Mouse (Mus musculus) urinary bladder, postnatal 14 days (tissue): ENCODE measurements around the gene Gse1.

Experiments used
- DNase-seq: peaks from one replicate; pipeline ENCODE4 v3.0.0; 2021; ENCODE audit warnings: low spot score

Gse1 gene

DNA sequence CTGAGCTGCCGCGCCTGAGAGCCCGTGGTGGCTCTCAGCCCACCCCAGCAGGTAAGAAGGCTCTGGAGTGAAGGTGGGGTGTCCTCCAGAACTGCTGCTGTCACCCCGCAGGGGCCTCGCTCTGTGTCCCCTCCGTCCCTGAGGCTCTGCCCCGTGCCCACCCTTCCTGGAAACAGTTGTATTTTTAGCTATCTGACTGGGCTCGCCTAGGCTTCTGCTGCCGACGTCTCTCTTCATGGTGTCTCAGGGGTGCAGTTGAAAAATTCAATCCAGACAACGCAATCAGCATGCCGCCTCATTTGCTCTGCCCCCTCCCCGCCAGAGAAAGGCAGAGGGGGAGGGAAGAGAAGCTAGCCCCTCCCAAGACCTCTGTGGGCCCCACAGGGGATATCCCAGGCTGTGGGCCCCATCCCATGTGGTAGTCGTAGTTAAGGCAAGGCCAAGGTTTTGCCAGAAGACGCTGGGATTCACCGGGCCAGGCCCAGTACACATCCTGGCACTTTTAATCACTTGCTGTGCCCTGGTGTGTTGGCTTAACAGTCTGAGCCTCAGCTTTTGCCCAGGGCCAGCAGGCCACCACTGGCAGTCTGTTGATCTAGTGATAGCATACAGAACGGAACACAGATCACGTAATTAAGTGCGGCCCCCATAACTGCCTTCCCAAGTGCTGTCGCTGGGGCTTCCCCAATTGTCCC, 328.1 kb downstream of the Gse1 start:
- DNase-seq: no peak

DNA sequence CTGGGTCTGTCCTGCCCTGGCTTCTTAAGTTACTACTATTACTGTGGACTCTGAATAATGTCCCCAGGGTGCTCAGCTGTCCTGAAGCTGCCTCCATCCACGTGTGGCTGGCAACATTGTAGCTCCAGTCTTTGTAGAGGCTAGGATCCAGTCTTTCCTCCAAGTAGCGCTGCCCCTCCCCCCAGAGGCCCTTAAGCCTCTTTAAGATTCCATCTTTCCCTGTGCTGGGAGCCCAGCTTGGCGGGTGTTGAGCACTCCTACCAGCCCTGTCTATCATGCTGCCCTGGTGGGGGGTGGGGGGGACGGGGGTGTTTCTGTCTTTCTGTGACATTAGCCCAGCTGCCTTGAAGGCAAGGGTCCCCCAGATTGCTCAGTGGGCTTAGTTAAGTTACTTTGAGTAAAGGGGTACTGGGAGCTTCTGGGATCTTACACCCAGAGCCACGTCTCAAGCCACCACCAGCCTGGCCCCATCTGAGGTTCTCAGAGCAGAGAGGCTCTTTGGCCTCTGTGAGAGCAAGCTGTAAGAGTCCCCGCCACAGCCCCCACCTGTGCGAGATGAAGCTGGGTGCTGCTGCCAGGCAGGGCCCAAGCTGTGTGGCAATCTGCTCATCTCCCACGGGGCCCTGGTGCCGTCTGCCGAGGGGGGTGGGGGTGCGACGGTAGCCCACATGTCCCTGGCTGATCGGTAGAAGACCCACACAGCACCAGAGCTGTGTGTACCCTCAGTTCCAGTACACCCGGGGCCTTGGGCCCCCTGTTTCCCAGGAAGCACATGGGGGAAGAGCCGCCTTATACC, 329.1 kb downstream of the Gse1 start:
- DNase-seq: no peak

GRCm38 (mm10) chr8:120558162-120558561, 329.9 kb downstream of the Gse1 start:
- no peak for DNase-seq

GRCm38 (mm10) chr8:120559654-120560053, 331.4 kb downstream of the Gse1 start:
- DNase-seq: no peak

- DNase-seq: no peak
Observed at GRCm38 (mm10) chr8:120560535-120560934, 332.3 kb downstream of the Gse1 start.

DNA sequence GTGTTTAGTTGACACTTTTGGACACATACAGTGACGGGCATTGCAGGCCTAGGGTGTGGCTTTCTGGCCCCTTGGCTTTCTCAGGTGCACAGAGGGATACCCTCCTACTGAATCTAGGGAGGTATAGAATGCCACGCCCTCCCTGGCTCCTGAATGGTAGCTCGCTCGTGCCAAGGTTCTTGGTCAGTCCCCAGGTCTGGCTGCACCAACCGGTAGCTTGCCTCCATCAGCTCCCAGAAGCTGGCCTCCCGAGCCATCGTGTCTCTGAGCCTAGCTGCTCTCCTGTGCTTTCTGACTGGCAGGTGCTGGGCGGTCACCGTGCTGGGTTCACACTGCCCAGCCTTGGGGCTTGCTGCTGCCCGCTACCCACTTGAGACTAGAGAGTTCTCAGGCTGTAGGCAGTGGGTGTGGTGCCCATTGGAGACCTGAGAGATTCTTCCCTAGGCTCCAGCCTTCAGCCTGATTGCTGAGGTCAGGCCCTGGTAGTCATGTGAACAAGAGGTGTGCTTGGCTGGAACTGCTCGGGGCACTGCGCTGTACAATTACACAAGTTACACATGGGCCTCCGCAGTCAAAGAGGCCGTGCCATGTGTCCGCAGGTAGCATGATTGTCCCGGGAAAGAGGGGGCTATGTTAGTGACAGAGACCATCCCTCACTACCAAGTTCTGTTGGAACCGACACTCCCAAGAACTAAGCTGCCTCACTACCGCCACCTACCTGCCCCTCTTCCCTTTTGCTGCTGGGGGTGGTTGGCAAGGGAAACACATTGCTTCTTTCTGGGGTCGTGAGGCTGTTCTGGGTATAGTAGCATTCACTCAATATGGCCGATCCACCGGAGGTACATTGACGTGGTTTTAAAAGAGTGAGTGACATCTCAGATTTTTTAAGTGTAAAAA, 333.5 kb downstream of the Gse1 start:
- no peak for DNase-seq

DNA sequence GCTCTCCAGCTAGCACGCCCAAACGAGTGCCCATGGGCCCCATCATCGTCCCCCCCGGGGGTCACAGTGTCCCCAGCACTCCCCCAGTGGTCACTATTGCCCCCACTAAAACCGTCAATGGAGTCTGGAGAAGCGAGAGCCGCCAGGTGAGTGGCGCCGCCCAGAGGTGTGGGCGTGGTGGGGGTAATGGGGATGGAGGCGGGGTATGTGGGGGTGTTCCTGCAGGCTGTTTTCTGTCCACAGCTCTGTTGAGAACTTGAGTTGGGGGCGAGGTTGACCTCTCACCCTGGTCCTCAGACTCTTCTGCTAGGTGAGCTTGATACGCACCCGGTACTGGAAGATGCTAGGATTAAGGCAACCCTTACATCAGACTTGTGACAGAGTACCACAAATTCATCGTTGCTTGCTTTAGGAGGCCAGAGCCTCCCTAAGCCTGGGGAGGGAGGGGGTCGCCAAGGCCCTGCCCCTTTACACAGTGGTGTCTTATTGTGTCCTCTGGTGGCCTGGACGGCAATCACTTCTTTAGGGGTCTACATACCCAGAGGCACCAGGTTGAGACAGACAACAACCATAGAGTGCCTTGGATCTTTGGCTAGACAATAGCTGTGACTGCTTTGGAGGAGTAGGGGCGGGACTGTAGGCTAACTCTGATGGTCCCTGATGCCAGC, 334.6 kb downstream of the Gse1 start:
- no peak for DNase-seq

- no peak for DNase-seq
Observed at GRCm38 (mm10) chr8:120563348-120563724, 335.1 kb downstream of the Gse1 start.

GRCm38 (mm10) chr8:120563851-120564837, 335.9 kb downstream of the Gse1 start:
- peak; percentile 85 for DNase-seq

DNA sequence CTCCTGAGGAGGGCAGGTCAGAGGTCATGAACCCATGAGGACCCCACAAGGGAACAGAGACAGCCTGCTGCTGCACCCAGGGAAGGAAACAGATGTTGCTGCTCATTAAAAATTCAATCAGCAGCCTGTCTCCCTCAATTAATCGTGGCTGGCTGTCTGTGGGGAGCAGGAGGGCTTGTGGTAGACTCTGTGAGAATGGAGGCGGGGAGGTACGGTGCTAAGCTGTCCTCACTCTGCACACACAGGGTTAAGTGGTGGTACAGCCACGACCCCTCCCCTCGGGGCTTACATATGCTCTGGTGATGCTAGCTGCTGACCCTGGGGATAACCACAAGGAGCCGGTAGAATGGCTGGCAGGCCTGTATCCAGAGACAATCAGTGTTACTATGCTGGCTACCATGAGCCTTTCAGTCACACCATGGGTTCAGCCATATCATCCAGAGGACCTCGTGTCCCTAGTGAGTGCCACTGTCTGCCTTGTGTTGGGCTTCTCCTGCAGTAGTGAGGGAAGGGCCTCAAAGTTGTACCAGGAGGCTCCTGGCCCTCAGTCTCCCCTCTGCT, 337.0 kb downstream of the Gse1 start:
- DNase-seq: no peak

- DNase-seq: no peak
Observed at GRCm38 (mm10) chr8:120566681-120567080, 338.4 kb downstream of the Gse1 start.

DNA sequence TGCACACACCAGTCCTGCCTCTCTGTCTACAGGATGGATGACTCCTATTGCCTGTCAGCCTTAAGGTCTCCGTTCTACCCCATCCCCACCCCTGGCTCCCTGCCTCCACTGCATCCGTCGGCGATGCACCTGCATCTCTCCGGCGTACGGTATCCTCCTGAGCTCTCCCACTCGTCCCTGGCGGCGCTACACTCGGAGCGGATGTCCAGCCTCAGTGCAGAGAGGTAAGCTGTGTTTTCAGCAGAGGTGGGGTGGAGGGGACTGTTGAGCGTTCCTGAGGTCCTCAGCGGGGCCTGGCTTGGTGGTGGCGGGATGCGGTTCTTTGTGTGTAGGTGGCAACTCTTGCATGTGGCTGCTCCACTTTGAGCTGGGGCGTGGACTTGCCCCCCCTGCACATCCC, 339.5 kb downstream of the Gse1 start:
- DNase-seq: no peak

DNA sequence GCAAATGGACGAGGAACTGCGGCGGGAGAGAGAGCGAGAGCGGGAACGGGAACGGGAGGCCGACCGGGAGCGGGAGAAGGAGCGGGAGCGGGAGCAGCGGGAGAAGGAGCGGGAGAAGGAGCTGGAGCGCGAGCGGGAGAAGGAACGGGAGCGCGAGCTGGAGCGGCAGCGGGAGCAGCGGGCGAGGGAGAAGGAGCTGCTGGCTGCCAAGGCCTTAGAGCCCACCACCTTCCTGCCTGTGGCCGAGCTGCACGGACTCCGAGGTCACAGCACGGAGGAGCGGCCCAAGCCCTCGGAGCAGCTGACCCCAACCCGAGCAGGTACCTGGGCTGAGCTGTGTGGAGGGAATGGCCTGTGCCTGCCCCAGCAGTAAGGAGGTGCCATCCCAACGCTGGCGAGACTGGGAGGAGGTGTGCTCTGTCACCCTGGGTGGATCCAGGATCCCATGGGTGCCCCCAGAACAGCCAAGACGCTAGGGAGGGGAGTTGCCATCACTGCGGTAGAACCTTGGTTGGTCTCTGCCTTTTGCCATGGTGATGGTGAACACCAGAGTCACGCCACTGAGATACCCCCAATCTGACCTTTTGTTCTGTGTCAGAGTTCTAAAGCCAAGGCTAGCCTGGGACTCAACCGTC, 340.0 kb downstream of the Gse1 start:
- DNase-seq: no peak

DNA sequence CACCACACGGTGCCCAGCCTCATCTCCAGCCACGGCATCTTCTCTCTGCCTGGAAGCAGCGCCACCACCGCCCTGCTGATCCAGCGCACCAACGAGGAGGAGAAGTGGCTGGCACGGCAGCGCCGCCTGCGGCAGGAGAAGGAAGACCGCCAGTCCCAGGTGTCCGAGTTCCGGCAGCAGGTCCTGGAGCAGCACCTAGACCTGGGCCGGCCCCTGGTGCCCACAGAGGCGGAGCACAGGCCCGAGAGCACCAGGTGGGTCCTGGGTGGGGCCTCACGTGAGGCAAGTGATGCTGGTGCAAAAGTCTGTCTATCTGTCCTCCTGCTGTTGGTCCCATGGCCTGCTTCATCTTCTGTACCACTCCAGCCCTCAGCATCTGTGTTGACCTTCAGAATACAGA, 340.9 kb downstream of the Gse1 start:
- no peak for DNase-seq

- DNase-seq: peak; percentile 75
Observed at GRCm38 (mm10) chr8:120569939-120570715, 341.9 kb downstream of the Gse1 start.

DNA sequence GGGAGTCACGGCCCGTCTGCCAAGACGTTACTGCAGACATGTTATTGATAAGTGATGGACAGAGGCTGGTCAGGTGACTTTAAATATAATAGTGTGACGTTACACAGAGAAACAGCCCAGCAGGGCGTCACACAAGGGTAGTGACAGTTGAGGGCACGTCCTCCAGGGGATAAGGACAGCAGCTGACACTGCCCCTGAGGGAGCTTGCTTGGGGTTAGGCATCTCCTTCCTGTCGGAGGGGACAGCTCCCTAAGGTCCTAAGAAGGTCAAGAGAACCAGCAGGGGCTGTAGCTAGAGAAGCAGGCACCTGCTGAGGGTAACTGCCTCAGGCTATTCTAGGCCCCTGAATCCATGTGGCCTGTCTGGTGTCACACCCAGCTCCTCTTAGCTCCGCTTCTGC, 343.3 kb downstream of the Gse1 start:
- no peak for DNase-seq

- no peak for DNase-seq
Observed at GRCm38 (mm10) chr8:120572534-120572933, 344.3 kb downstream of the Gse1 start.

DNA sequence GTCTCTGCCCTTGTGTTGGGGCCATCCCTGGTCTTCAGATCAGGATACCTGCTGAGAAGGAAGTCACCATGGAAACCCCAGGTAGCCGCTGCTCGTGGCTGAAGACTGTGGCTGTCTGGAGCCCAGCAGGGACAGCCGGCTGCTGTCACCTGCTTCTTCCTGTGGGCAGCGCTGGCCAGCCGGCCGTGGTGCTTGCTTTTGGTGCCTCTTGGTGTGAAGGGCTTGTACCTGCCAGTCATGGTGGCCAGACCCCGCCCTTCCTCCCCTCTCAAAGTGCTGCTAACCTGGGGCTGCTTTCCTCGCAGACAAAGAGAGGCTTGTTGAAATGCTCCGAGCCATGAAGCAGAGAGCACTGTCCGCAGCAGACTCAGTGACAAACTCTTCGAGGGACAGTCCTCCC, 345.6 kb downstream of the Gse1 start:
- DNase-seq: no peak

DNA sequence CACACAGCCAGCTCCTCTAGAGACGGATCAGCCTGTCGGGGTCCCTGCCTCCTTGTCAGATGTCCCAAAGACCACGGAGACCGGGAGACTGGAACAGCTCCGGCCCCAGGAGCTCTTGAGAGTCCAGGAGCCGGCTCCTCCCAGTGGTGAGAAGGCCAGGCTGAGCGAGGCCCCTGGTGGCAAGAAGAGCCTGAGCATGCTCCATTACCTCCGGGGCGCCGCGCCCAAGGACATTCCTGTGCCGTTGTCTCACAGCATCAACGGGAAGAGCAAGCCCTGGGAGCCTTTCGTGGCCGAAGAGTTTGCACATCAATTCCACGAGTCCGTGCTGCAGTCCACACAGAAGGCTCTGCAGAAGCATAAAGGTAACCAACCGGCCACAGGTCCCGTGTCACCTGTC, 346.7 kb downstream of the Gse1 start:
- DNase-seq: no peak
